Mouse (Mus musculus) midbrain, embryonic 15.5 days (tissue): ENCODE results near the gene Rasef. TPM values are rescaled to one million over a fixed set of nuclear protein-coding genes. Genes with fewer than 3 reads are reported as not detected.

Experiments used
- ATAC-seq: fragments of 200-750 bp; cut with Nextera tagmentation; replicated peaks from 2 replicates; pipeline ENCODE4 v1.8.0; 2017; ENCODE audit warnings: moderate TSS enrichment
- H3K27ac ChIP-seq: fragments of 300-500 bp; sonication (generic); 2 replicates; pipeline ENCODE4 v1.5.1; 2015; ENCODE audit warnings: mild to moderate bottlenecking, inconsistent platforms
- H3K27me3 ChIP-seq: fragments of 300-500 bp; sonication (generic); replicated peaks from 2 replicates; pipeline ENCODE4 v1.6.1; 2015; ENCODE audit warnings: inconsistent platforms
- H3K36me3 ChIP-seq: fragments of 300-500 bp; sonication (generic); replicated peaks from 2 replicates; pipeline ENCODE4 v1.6.1; 2015; ENCODE audit warnings: inconsistent platforms
- H3K4me1 ChIP-seq: fragments of 300-500 bp; sonication (generic); 2 replicates; pipeline ENCODE4 v1.6.1; 2015; ENCODE audit warnings: inconsistent platforms
- H3K4me2 ChIP-seq: fragments of 300-500 bp; sonication (generic); 2 replicates; pipeline ENCODE4 v1.6.1; 2015; ENCODE audit warnings: inconsistent platforms, mild to moderate bottlenecking, moderate library complexity
- H3K4me3 ChIP-seq: fragments of 300-500 bp; sonication (generic); 2 replicates; pipeline ENCODE4 v1.5.1; 2015; ENCODE audit warnings: mild to moderate bottlenecking, inconsistent platforms
- H3K9ac ChIP-seq: fragments of 300-500 bp; sonication (generic); 2 replicates; pipeline ENCODE4 v1.6.1; 2015; ENCODE audit warnings: mild to moderate bottlenecking, inconsistent platforms
- H3K9me3 ChIP-seq: fragments of 300-500 bp; sonication (generic); 2 replicates; pipeline ENCODE4 v1.6.1; 2016; ENCODE audit warnings: inconsistent platforms
- WGBS: fragments of 180-500 bp; shearing (Covaris S2); methylation state at CpG from one replicate; pipeline ENCODE4 v1.1.7; 2015; ENCODE audit warnings: mixed read lengths; 5-methylcytosine and 5-hydroxymethylcytosine counted together
- polyA plus RNA-seq: library from polyadenylated mRNA; unstranded; fragments of >200 nt; fragmentation: Nextera tagmentation; extraction: Ambion mirVana; gene quantifications from 2 replicates; pipeline ENCODE4 v1.2.1, GENCODE M21; 2015

Gene Rasef
- polyA plus RNA-seq, result 0.28 and 0.54 TPM in 2 replicates

DNA sequence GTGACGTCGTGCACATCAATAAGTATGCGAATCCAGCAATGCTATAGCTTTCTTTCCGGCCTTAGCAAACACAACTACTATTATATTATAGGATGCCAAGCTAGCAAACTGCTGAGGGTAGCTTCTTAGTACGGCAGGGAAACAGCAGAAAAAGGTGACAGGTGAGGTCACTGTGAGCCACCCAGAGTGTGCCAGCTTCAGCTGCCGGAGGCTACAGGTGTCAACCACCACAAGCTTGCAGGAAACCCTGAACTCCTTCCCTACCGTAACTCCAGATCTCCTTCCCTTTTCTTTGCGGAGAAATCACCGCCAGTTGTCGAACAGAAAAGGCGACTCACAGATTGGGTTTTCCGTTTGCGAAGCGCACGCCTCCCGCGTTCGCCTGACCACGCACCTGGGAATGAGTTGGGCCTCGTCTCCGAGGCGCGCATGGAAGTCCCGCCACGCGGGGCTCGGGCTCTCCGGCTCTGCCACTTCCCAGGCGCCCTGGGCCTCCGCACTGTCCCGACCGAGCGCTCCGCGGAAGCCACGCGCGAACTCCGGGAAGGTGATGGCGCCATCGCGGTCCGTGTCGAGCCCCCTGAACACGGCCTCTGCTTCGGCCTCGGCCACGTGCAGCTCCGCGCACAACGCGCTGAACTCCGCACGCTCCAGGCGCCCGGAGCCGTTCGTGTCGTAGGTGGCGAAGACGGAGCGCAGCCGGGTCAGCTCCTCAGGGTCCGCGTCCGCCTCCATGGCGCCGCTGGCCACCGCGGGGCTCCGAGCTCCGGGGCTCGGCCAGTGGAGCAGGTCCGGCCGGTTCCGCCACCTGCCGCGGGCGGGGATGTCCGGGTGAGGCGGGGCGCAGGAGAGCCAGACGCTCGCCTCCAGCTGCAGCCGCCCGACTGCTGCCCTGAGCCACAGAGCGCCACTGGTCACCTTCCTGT, at the start of gene Rasef:
TSS of gene Rasef (minus strand) at position 735 of the 926 bp plus-strand sequence.
- peak within 1 kb of the TSS; percentile 49 for H3K4me3 ChIP-seq
- ATAC-seq, result peak; percentile 94
- no peaks in the 10 kb centered on the region for H3K36me3 ChIP-seq
- peaks cover 14% of the 10 kb centered on the region; the same call in 1 of the 2 replicates for H3K27me3 ChIP-seq
- H3K9ac ChIP-seq, result peak within 1 kb of the TSS; percentile 40
- H3K9me3 ChIP-seq, result no peaks in the 10 kb centered on the region
- peaks cover 8% of the 10 kb centered on the region for H3K4me1 ChIP-seq
- peak within 1 kb of the TSS; percentile 81 for H3K4me2 ChIP-seq
- WGBS, result 5% methylated on average over 87 of the region's 87 CpGs
- no peak within 1 kb of the TSS for H3K27ac ChIP-seq

DNA sequence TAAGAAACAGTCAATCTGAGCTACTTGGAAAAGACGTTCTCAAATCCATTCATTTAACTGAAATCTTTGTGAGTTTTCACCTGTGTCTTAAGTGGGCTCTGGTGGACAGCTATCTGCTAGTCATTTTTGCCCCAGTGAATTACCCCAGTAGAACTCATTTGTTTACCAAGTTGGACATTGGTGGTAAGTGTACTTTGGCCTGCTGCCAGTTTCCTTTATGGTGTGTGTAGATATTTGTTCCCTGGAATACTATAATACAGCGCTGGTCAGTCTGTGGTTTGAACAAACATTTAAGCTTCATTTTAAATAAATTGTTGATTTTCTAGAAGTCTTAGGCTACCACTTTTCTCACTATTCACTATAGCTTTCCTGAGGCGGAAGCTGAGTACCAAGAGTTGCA, 35.8 kb upstream of the Rasef start:
- WGBS, result 81% methylated on average over 3 of the region's 3 CpGs

DNA sequence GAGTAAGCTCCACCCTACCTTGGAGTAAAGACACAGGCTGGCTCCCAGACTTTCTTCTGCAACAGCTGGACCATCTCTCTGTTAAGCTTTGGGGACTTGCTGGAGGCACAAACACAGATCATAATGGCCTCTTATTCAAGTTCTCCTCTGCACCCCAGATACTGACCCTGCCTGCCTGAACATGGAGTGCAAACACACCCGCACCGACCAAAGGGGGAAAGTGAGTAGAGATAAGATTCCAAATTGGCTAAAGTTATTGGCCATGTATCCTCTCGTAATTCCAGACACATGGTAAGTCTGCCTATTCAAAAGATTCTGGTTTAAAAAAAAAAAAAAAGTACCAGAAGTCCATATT, 369 bp upstream of the Rasef start:
- H3K27me3 ChIP-seq, result peaks cover 14% of the 10 kb centered on the region; the same call in 1 of the 2 replicates
- H3K9me3 ChIP-seq, result no peaks in the 10 kb centered on the region
- H3K27ac ChIP-seq, result no peak overlapping the region
- H3K36me3 ChIP-seq, result no peaks in the 10 kb centered on the region
- no peak; the same call in 1 of the 2 replicates for ATAC-seq
- WGBS, result 49% methylated on average over 3 of the region's 3 CpGs
- peak overlapping the region; percentile 49 for H3K4me3 ChIP-seq
- peaks cover 8% of the 10 kb centered on the region for H3K4me1 ChIP-seq
- H3K9ac ChIP-seq, result peak overlapping the region; percentile 40
- peak overlapping the region; percentile 81 for H3K4me2 ChIP-seq

More for the DNA sequence above, 35.8 kb upstream of the Rasef start:
- Histone ChIP-seq H3K4me3 (no peak overlapping the region), H3K9me3 (no peaks in the 10 kb centered on the region), H3K27ac (no peak overlapping the region), H3K27me3 (no peaks in the 10 kb centered on the region), H3K4me1 (no peaks in the 10 kb centered on the region), H3K9ac (no peak overlapping the region), H3K4me2 (no peak overlapping the region), H3K36me3 (no peaks in the 10 kb centered on the region)
- ATAC-seq, result no peak

DNA sequence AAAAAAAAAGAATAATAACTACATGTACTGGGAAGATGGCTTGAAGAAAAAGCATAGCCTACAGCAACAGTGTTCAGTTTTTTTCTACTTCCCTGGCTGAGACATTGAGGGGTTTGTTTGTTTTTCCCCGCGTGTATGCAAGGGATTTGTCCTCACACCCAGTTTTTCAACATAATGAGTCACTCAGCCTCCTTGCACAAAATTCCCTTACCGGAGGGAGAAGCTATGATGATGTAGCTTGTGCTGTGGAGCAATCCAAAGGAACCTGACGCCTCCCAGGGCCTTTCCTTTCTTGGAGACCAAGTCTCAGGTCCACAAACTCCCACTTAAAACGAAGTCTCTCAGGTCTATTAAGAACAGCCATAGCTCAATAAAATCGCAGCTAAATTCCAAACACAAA, 1.3 kb downstream of the Rasef start:
- no peak overlapping the region for H3K4me2 ChIP-seq
- no peaks in the 10 kb centered on the region for H3K36me3 ChIP-seq
- H3K27ac ChIP-seq, result no peak overlapping the region
- no peak for ATAC-seq
- WGBS, result 63% methylated on average over 6 of the region's 6 CpGs
- no peak overlapping the region for H3K9ac ChIP-seq
- no peaks in the 10 kb centered on the region for H3K9me3 ChIP-seq
- peaks cover 14% of the 10 kb centered on the region; the same call in 1 of the 2 replicates for H3K27me3 ChIP-seq
- no peak overlapping the region for H3K4me3 ChIP-seq
- peaks cover 8% of the 10 kb centered on the region for H3K4me1 ChIP-seq

DNA sequence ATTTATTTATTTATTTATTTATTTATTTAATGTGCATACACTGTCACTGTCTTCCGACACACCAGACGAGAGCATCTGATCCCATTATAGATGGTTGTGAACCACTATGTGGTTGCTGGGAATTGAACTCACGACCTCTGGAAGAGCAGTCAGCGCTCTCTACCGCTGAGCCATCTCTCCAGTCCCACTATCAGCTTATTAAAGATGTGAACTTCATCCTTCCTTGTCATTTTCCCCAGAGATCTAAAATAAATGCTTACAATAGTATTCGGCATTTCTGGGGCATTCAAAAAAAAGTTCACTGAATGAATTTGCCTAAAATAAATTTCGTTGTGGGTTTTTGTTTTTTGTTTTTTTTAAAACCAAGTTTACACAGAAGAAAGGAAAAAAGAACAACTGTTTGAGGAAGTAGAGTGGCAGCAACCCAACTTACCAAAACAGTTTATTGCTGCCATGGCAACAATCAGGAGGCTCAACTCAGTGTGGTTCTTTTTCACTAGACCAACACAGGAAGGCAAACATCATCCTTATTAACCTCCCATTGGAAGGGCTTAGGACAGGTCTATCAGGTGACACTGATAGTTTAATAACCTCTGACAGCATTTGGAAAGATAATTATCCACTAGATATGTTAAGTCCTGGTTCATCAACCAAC, 2.6 kb downstream of the Rasef start:
- Histone ChIP-seq H3K4me2 (no peak overlapping the region), H3K9ac (no peak overlapping the region), H3K27me3 (peaks cover 14% of the 10 kb centered on the region; the same call in 1 of the 2 replicates), H3K36me3 (no peaks in the 10 kb centered on the region), H3K4me1 (peaks cover 8% of the 10 kb centered on the region), H3K9me3 (no peaks in the 10 kb centered on the region), H3K27ac (no peak overlapping the region), H3K4me3 (no peak overlapping the region)
- 88% methylated on average over 7 of the region's 7 CpGs for WGBS
- ATAC-seq, result no peak

DNA sequence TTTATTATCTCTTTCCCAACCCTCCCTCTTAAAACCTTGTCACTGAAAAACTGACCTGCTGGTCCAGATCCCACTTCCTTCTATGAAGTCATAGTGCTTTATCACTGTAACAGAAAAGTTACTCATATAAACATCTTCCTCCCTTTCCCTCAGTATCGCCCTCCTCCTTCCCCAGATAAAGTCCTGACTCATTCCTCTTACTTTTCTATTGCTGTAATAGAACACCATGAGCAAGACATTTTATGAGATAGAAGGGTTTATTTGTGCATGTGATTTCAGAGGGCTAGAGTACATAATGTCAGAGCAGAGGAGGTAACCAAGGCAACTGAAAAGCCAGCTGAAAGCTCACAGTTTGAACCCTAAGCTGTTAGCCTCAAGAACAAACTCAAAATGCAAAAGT, 6.6 kb downstream of the Rasef start:
- H3K27me3 ChIP-seq, result no peaks in the 10 kb centered on the region
- WGBS, result 81% methylated on average over 1 of the region's 1 CpGs
- no peaks in the 10 kb centered on the region for H3K4me1 ChIP-seq
- no peak overlapping the region for H3K9ac ChIP-seq
- no peak overlapping the region for H3K27ac ChIP-seq
- ATAC-seq, result no peak
- H3K36me3 ChIP-seq, result no peaks in the 10 kb centered on the region
- H3K9me3 ChIP-seq, result no peaks in the 10 kb centered on the region
- no peak overlapping the region for H3K4me2 ChIP-seq
- H3K4me3 ChIP-seq, result no peak overlapping the region

DNA sequence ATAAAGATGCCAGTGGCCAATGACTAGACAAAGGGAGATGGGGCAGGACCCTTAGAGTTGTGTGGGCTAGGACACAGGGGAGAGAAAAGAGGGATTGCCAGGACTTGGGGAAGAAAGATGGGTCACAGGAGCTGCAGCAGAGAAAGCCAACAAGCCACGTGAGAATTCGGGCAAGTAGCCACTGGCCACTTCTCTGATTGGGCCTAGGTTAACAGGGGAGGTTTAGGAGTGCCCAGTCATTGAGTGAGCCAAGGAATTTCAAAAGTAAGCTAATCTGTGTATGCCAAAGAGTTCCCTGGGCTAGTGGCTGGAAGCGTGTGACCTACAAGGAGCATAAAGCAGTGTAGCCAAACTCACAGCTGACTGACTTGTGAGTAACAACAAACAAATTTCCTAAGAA, 9.7 kb downstream of the Rasef start:
- Histone ChIP-seq H3K27ac (no peak overlapping the region), H3K9ac (no peak overlapping the region), H3K4me1 (no peaks in the 10 kb centered on the region), H3K4me2 (no peak overlapping the region), H3K27me3 (no peaks in the 10 kb centered on the region), H3K4me3 (no peak overlapping the region), H3K9me3 (no peaks in the 10 kb centered on the region), H3K36me3 (no peaks in the 10 kb centered on the region)
- no peak for ATAC-seq
- 94% methylated on average over 3 of the region's 3 CpGs for WGBS

DNA sequence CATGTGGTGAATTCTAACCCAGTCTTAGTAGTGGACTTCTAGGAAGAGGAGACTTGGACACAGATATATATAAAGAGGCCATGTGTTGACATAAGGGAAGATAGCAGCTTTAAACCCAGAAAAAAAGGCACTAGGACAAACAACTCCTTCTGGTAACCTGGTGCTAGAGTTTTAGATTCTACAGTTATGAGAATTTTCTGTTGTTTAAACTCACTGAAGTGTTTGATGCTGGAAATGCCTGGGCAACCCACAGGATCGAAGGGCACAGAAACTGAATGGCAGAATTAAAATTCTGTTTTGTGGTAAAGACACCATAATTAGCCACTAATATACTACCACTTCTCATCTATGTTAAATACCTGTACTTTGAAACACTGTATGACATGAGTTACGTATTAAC, 15.5 kb downstream of the Rasef start:
- H3K36me3 ChIP-seq, result no peaks in the 10 kb centered on the region
- no peak for ATAC-seq
- H3K27me3 ChIP-seq, result no peaks in the 10 kb centered on the region
- WGBS, result 92% methylated on average over 2 of the region's 2 CpGs
- no peak overlapping the region for H3K27ac ChIP-seq
- no peak overlapping the region for H3K4me2 ChIP-seq
- H3K4me1 ChIP-seq, result no peaks in the 10 kb centered on the region
- no peaks in the 10 kb centered on the region for H3K9me3 ChIP-seq
- H3K9ac ChIP-seq, result no peak overlapping the region
- H3K4me3 ChIP-seq, result no peak overlapping the region

DNA sequence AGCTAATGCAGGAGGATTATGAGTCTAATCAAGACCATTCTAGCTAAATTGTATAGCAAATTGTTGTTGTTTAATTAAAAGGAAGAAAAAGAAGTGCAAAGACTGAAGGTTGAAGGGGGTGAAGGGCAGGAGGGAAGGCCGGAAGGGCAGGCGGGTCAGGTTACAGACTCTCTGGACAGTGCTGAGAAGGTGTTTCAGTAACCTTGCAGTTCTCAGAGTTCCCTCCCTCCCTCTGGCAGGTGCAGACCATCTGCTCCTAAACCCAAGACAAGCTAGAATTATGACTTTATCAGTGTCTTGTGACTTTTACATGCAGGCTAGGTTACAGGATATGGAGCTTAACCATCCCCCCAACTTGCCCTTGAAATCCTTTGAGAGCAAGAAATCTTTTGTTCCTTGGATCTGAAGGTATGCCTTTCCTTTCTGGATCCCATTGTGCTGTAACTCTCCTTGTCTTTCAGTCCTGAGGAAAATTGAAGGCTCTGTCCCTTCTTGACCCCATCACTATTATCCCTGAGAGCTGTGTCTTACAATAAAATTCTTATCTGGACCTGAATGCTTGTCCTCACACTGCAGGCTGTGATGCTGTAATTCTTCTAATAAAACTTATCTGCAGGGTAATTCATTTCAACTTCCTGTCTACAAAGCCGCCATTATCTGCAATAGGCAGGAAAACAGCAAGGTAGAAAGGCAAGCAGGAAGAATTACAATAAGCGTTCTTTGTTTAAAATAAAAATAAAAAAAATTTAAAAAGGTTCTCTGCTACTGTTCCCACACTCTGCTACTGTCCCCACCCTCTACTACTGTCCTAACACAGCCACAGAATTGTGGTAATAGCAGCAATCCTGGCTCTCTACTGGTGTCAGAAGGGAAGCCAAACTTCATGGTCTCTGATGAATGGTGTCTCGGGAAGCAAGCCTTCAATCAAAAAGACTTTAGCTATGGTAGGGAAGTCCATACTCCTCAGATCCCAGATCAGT, 16.7 kb downstream of the Rasef start:
- Histone ChIP-seq H3K4me1 (no peaks in the 10 kb centered on the region), H3K27ac (no peak overlapping the region), H3K36me3 (no peaks in the 10 kb centered on the region), H3K9ac (no peak overlapping the region), H3K4me2 (no peak overlapping the region), H3K9me3 (no peaks in the 10 kb centered on the region), H3K4me3 (no peak overlapping the region), H3K27me3 (no peaks in the 10 kb centered on the region)
- 71% methylated on average over 5 of the region's 5 CpGs for WGBS
- no peak for ATAC-seq

DNA sequence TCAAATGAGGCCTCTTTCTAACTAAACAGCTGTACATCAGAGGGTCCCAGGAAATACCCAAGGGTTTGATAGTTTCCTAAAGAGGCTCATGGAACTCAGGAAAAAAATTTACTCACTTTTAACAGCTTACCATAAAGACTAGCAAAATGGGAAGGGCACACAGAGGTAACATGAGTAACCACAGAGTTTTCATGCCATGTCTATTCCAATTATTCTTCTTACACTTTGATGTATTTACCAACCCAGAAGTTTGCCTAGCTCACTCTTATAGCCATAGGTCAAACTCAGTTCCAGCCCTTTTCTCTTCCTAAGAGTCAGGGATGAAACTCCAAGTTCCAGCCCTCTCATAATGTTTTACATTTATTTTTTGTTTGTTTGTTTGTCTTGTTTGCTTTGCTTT, 18.8 kb downstream of the Rasef start:
- H3K9me3 ChIP-seq, result no peaks in the 10 kb centered on the region
- H3K27me3 ChIP-seq, result no peaks in the 10 kb centered on the region
- H3K4me2 ChIP-seq, result no peak overlapping the region
- H3K36me3 ChIP-seq, result no peaks in the 10 kb centered on the region
- no peak overlapping the region for H3K9ac ChIP-seq
- no peak overlapping the region for H3K4me3 ChIP-seq
- ATAC-seq, result no peak
- no peak overlapping the region for H3K27ac ChIP-seq
- H3K4me1 ChIP-seq, result no peaks in the 10 kb centered on the region

DNA sequence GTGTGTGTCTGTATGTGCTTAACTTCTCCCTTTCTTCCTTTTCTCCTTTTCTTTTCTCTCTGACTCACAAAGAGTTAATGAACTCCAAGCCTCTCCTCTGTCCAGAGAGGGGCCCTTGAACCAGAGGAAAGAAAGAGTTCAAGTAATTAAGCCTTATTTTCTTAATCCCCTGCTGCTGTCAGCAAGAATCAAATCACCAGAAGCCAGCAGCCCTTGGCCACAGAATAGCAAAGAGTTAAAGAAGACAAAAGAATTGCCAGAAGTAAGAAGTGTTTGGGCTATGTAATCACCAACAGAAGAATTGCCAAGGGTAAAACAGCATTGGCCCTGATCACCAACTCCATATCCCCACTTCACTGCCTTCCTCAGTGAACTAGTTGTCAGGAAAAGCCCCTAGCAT, 20.2 kb downstream of the Rasef start:
- Histone ChIP-seq H3K4me1 (no peaks in the 10 kb centered on the region), H3K9me3 (no peaks in the 10 kb centered on the region), H3K36me3 (no peaks in the 10 kb centered on the region), H3K4me2 (no peak overlapping the region), H3K27me3 (no peaks in the 10 kb centered on the region), H3K27ac (no peak overlapping the region), H3K4me3 (no peak overlapping the region), H3K9ac (no peak overlapping the region)
- ATAC-seq, result no peak

DNA sequence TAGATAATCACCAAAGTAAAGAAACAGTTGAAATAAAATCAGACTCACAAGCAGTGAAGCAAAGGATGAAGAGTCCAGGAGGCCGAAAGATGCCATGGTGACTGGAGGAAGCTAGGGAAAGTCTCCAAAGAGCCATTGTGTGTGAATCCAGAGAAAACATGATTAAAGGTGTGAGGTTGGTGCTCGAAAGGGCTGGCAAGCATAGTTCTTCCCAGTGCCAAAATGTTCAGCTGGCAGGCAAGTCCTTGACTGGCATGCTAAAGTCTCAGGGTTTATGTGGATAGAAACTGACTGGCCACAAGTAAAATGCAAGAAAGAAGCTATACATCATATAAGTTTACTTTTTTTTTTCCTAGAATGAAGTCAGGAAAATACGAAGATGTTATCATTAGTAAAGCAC, 22.6 kb downstream of the Rasef start:
- Histone ChIP-seq H3K27me3 (no peaks in the 10 kb centered on the region), H3K4me2 (no peak overlapping the region), H3K27ac (no peak overlapping the region), H3K4me3 (no peak overlapping the region), H3K36me3 (no peaks in the 10 kb centered on the region), H3K9ac (no peak overlapping the region), H3K9me3 (no peaks in the 10 kb centered on the region), H3K4me1 (no peaks in the 10 kb centered on the region)
- ATAC-seq, result no peak
- 83% methylated on average over 3 of the region's 3 CpGs for WGBS
